Mouse (Mus musculus): ENCODE results near the gene Olfr986. TPM values are rescaled to one million over a fixed set of nuclear protein-coding genes. Genes with fewer than 3 reads are reported as not detected.
"Not testable (repeated sequence)": the region's sequence is repeated elsewhere in the genome, so short reads cannot be mapped to it uniquely, and the experiment has no call there.

Gene Olfr986
- total RNA-seq (2021) = not detected
- long read RNA-seq, experiment 1 = 0 reads
- long read RNA-seq, experiment 2 = 0 reads

- DNase-seq = no peak
- TF ChIP-seq CTCF (IDR thresholded peaks at IDR 0.05) = no peak
- intact Hi-C loops (cut with DNase I) = no loop called here
- H3K27ac ChIP-seq = no peak within 1 kb of the TSS
- H3K4me3 ChIP-seq = no peak within 1 kb of the TSS
Measured at GRCm38 (mm10) chr9:40180620-40181019, at the start of gene Olfr986. Olfr986 (plus strand) TSS chr9:40180920.

DNA sequence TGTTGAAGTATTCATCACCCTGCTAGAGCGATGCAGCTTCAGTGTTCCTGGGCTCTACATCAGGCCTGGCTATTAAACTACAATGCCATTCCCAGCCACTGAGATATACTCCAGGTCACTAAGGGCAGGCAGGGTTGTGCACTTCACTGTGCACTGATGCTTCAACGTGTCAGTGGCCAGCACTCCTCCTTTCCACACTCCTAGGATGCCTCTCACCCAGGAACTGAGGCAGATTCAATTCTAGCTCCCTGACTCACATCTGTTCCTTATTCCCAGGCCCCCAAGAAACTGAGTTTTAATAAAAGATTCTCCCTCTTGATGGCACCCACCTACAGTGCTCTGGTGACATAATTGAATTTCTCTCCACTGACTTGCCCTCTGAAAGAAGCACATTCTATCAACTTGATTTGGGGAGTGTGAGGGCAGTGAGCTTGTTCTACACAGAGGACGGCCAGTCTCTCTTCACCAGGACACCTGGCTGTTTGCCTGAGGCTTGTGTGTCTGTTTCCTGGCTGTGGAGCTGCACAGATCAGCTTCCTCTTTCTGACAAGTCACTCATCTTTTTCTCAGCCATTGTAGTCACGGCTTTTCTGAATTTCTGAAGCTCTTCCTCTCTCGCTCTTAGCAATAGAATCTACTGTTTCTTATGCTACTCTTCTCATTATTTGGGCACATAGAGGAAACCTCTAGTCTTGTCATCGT is 43.6 kb upstream of the Olfr986 start:
- no peak for TF ChIP-seq CTCF (IDR thresholded peaks at IDR 0.05)
- DNase-seq = peak; percentile 21
- intact Hi-C loops (cut with DNase I) = no loop called here
- no peak overlapping the region for H3K27ac ChIP-seq
- no peak overlapping the region for H3K4me3 ChIP-seq

GRCm38 (mm10) chr9:40139484-40139883 is 41.2 kb upstream of the Olfr986 start:
- no peak overlapping the region for H3K4me3 ChIP-seq
- no peak for DNase-seq
- H3K27ac ChIP-seq = no peak overlapping the region
- intact Hi-C loops (cut with DNase I) = no loop called here
- TF ChIP-seq CTCF (IDR thresholded peaks at IDR 0.05) = no peak

DNA sequence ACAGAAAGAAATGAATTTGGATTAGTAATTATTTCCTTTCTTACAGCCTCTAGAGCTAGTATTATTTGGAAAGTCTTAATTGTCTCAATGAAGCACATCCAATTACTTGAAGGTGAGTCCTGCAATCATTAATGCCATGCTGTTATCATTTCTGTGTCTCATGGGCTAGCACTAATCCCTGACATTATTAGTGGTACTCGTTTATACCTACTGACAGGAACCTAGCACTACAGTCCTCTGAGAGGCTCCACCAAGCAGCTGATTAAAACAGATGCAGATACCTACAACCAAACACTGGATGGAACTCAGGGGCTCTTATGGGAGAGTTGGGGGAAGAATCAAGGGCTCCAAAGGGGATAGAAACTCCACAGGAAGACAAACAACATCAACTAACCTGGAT is 39.2 kb upstream of the Olfr986 start:
- TF ChIP-seq CTCF (IDR thresholded peaks at IDR 0.05) = no peak
- intact Hi-C loops (cut with DNase I) = no loop called here
- DNase-seq = no peak
- Histone ChIP-seq H3K4me3 (no peak overlapping the region), H3K27ac (no peak overlapping the region)

DNA sequence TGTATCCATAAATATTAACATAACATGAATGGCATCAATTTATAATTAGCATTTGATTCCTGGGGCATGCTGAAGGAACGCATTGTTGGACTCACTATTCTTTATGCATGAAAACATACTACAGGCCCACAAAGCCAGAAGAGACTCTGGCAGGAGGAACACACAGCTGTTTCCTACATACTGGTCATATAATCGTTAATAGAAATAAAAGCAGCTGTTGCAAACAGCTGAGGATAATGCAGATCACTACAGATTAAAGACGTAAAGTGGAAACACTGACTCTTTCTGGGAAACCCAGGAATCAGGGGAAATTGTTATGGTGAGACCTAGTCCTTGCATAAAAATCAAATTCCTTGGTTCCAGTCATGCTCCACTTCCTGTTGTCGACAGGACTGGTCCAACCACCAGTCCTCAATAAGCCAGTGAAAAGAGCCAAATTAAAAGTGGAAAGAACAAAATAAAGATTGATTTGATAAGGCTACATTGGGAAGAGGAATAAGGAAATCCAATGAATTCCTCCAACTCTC is 25.5 kb upstream of the Olfr986 start:
- Histone ChIP-seq H3K27ac (no peak overlapping the region), H3K4me3 (no peak overlapping the region)
- intact Hi-C loops (cut with DNase I) = no loop called here
- TF ChIP-seq CTCF (IDR thresholded peaks at IDR 0.05) = no peak
- DNase-seq = no peak

- TF ChIP-seq CTCF (IDR thresholded peaks at IDR 0.05) = no peak
- DNase-seq = peak; percentile 19
- intact Hi-C loops (cut with DNase I) = no loop called here
- Histone ChIP-seq H3K27ac (no peak overlapping the region), H3K4me3 (no peak overlapping the region)
Measured at GRCm38 (mm10) chr9:40166446-40166845, 14.3 kb upstream of the Olfr986 start.

DNA sequence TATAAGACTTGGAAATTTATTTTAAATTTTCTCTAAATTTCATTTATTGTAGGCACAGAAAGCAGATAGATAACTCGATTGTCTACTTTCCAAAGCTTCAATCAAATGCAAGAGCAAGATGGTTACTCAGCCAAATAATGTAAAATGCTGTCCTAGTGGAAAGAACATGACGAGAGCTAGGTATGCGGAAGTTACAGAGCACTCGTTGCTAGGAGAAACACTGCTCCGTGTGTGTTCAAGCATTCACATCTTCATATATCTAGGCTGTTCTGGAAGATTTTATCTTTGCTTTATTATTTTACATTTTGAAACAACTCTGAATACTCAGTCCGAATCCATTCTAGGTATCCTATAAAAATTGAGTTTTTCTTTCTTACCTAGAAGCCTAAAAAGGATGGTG is 3.7 kb upstream of the Olfr986 start:
- no peak for TF ChIP-seq CTCF (IDR thresholded peaks at IDR 0.05)
- Histone ChIP-seq H3K27ac (no peak overlapping the region), H3K4me3 (no peak overlapping the region)
- no peak for DNase-seq
- intact Hi-C loops (cut with DNase I) = no loop called here

GRCm38 (mm10) chr9:40185166-40185565 is 4.4 kb downstream of the Olfr986 start:
- H3K4me3 ChIP-seq; DNase-seq; H3K27ac ChIP-seq; intact Hi-C loops (cut with DNase I): not testable (repeated sequence)

DNA sequence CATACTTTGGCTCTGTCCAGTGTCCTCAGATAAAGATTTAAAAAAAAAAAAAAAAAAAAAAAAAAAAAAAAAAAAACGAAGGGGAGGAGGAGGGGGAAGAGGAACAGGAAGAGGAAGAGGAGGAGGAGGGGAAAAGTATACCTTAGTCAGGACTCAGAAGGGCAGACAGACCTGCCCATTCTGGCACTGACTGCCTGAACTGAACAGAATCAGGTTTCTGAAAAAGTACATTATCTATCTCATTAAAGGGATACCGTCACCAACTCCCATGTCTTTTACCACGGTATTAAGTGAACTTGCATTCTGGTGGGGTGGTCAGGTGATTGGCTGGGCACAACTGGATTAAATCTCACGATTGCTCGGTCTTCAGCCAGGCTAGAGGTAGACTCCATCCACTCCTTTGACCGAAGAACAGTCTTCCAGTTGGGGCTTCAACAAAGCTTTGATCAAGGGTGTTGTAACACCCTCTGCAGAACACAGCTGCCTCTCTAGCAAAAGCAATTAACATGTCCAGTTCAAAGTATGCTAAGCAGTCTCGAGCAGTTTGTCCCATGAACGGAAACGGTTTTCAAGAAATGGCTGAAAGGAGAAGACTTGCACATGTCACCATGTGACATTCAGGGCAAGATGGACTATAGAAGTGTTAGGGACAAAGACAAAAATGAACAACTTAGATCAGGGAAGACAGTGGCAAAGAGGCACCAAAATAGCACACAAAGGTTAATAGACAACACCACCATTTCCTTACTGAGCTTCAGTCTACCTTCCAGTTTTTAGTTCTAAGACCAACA is 10.6 kb downstream of the Olfr986 start:
- Histone ChIP-seq H3K4me3 (peak overlapping the region; percentile 89), H3K27ac (peak overlapping the region; percentile 85)
- no peak for DNase-seq
- intact Hi-C loops (cut with DNase I) = no loop called here
- no peak for TF ChIP-seq CTCF (IDR thresholded peaks at IDR 0.05)

DNA sequence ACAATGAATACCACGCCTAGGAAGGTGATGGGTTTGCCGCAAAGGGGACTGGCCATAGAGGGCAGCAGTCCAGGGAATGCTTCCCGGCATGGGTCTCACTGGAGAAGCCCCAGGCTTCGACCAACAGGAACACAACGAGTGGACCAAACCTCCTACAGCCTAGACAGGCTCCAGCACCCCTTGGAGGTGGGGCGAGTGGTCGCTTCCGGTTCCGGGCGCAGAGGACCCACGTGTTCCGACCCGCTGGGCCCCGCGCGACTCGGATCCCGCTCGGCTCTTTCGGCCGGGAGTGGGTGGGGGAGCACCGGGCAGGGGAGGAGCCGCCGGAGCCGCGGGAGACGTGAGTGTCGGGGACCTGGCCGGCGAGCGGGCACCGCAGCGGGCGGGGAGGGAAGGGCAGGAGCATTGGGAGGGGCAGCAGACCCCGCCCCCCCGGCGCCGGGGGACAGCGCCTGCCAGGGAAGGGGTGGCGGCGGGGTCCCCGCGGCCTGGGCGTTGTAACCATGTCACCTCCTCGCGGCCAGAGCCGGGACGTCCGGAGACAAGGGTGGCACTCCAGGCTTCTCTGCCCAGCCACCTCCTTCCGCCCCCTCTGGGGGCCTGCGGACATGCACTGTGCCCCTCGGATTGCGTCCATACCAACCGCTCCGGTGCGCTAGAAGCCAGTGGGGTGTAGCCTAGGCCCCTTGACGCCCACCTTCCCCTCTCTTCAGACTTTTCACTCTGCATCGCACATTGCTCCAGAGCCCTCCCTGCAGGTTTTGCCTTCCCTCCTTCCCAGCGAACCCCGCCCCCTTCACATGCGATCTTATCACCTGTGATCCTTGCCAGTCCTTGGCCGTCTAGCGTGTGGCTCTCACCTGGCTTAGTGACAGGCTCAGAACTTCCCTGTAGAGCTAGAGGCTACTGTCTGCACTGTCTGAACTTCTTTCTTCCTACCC is 11.6 kb downstream of the Olfr986 start, which contains the start of gene Zfp202:
Zfp202 (plus strand) TSS at position 219 of the 941 bp plus-strand sequence.
- TF ChIP-seq CTCF (IDR thresholded peaks at IDR 0.05) = peak; percentile 51
- H3K4me3 ChIP-seq = peak within 1 kb of the TSS; percentile 89
- peak within 1 kb of the TSS; percentile 85 for H3K27ac ChIP-seq
- DNase-seq = peak; percentile 92
- intact Hi-C loops (cut with DNase I) = no loop called here

- TF ChIP-seq CTCF (IDR thresholded peaks at IDR 0.05) = no peak
- Histone ChIP-seq H3K4me3 (no peak overlapping the region), H3K27ac (no peak overlapping the region)
- intact Hi-C loops (cut with DNase I) = no loop called here
- DNase-seq = peak; percentile 37
Measured at GRCm38 (mm10) chr9:40195981-40196380, 15.3 kb downstream of the Olfr986 start.

GRCm38 (mm10) chr9:40206546-40206950 is 25.8 kb downstream of the Olfr986 start:
- Histone ChIP-seq H3K4me3 (no peak overlapping the region), H3K27ac (no peak overlapping the region)
- intact Hi-C loops (cut with DNase I) = no loop called here
- no peak for DNase-seq
- TF ChIP-seq CTCF (IDR thresholded peaks at IDR 0.05) = no peak

Data from gastrocnemius, adult 2 months (tissue).